Mouse (Mus musculus) myocyte (in vitro differentiated cells): Measurements from ENCODE around the gene Rps6kb2.

Experiments used
- MAX ChIP-seq: IDR thresholded peaks from one replicate; pipeline ENCODE4 v1.6.1; 2011; ENCODE audit warnings: low read depth, mild to moderate bottlenecking, control low read depth
- POLR2A ChIP-seq: IDR thresholded peaks from one replicate; pipeline ENCODE4 v1.6.1; 2011; ENCODE audit warnings: low read depth, mild to moderate bottlenecking, control low read depth, moderate library complexity; ENCODE audit not compliant: insufficient read length
- POLR2AphosphoS2 ChIP-seq: IDR thresholded peaks from one replicate; pipeline ENCODE4 v1.6.1; 2011; ENCODE audit warnings: low read depth, control low read depth; ENCODE audit not compliant: insufficient read length

GRCm38 (mm10) chr19:4115144-4115543, 48.0 kb downstream of the Rps6kb2 start:
- TF ChIP-seq POLR2A (no peak), POLR2AphosphoS2 (no peak), MAX (no peak)
